Mouse (Mus musculus) stomach, postnatal 0 days (tissue): Measurements from ENCODE around the gene Cry2.

Experiments used
- CTCF ChIP-seq: IDR thresholded peaks from 2 replicates; pipeline ENCODE4 v1.5.1; 2016; ENCODE audit warnings: antibody characterized with exemption, low read depth, mild to moderate bottlenecking, moderate library complexity
- EP300 ChIP-seq: optimal IDR thresholded peaks from 2 replicates; pipeline ENCODE3; 2016; ENCODE audit warnings: antibody characterized with exemption

- no peak for TF ChIP-seq EP300
- TF ChIP-seq CTCF = peak; percentile 38
Measured at GRCm38 (mm10) chr2:92423702-92424461, 10.0 kb downstream of the Cry2 start.
